Mouse (Mus musculus) CH12.LX (cell line): ENCODE data around the gene Ntmt1.

Experiments
- BHLHE40 ChIP-seq: IDR thresholded peaks from 2 replicates; pipeline ENCODE4 v1.6.1; 2011; ENCODE audit warnings: mild to moderate bottlenecking, low read depth, low read length, improper control_type of control experiment
- CTCF ChIP-seq, 2 experiments: IDR thresholded peaks in 1 of 2; conservative IDR thresholded peaks in 1 of 2; 2 replicates each; pipeline ENCODE4 v1.5.1; 2011 to 2012; ENCODE audit warnings: low read depth in 2 of 2, low read length in 2 of 2, improper control_type of control experiment in 1 of 2, inconsistent platforms in 1 of 2, mild to moderate bottlenecking in 1 of 2, moderate library complexity in 1 of 2
- HCFC1 ChIP-seq: IDR thresholded peaks from 2 replicates; pipeline ENCODE4 v1.6.1; 2012; ENCODE audit warnings: low read depth, mild to moderate bottlenecking, inconsistent platforms, low read length, improper control_type of control experiment
- KAT2A ChIP-seq: IDR thresholded peaks from 2 replicates; pipeline ENCODE4 v1.6.1; 2012; ENCODE audit warnings: low read length, improper control_type of control experiment, inconsistent platforms; ENCODE audit not compliant: insufficient replicate concordance
- MAFK ChIP-seq: IDR thresholded peaks from 2 replicates; pipeline ENCODE4 v1.6.1; 2011; ENCODE audit warnings: low read length, improper control_type of control experiment; ENCODE audit not compliant: insufficient replicate concordance
- POLR2A ChIP-seq: IDR thresholded peaks from 2 replicates; pipeline ENCODE4 v1.6.1; 2011; ENCODE audit warnings: low read depth, mild to moderate bottlenecking, improper control_type of control experiment, low read length

GRCm38 (mm10) chr2:30760706-30761105 lies 46.9 kb upstream of the Ntmt1 start:
- TF ChIP-seq BHLHE40 (no peak), MAFK (no peak), CTCF (conservative IDR thresholded peaks at IDR 0.05 in 1 of 2, IDR thresholded peaks at IDR 0.05 in 1 of 2; ENCODE audit: low read depth in 2 of 2, low read length in 2 of 2) (no peak), KAT2A (no peak), HCFC1 (no peak), POLR2A (no peak)
